Mouse (Mus musculus) intestine, embryonic 15.5 days (tissue): ENCODE results near the gene Pus1. TPM values are rescaled to one million over a fixed set of nuclear protein-coding genes. Genes with fewer than 3 reads are reported as not detected.
"Not testable (repeated sequence)": the region's sequence is repeated elsewhere in the genome, so short reads cannot be mapped to it uniquely, and the experiment has no call there.

Experiments
- ATAC-seq: fragments of 200-750 bp; cut with Nextera tagmentation; 2 replicates; pipeline ENCODE4 v1.8.0; 2017; ENCODE audit warnings: moderate TSS enrichment, moderate library complexity
- H3K27ac ChIP-seq: fragments of 300-500 bp; sonication (generic); 2 replicates; pipeline ENCODE4 v1.5.1; 2015; ENCODE audit warnings: mild to moderate bottlenecking, inconsistent platforms
- H3K27me3 ChIP-seq: fragments of 300-500 bp; sonication (generic); replicated peaks from 2 replicates; pipeline ENCODE4 v1.6.1; 2015; ENCODE audit warnings: inconsistent platforms
- H3K36me3 ChIP-seq: fragments of 300-500 bp; sonication (generic); 2 replicates; pipeline ENCODE4 v1.6.1; 2015; ENCODE audit warnings: inconsistent platforms
- H3K4me1 ChIP-seq: fragments of 300-500 bp; sonication (generic); replicated peaks from 2 replicates; pipeline ENCODE4 v1.6.1; 2015; ENCODE audit warnings: inconsistent platforms
- H3K4me2 ChIP-seq: fragments of 300-500 bp; sonication (generic); replicated peaks from 2 replicates; pipeline ENCODE4 v1.6.1; 2015; ENCODE audit warnings: mild to moderate bottlenecking, inconsistent platforms
- H3K4me3 ChIP-seq: fragments of 300-500 bp; sonication (generic); replicated peaks from 2 replicates; pipeline ENCODE4 v1.5.1; 2015; ENCODE audit warnings: inconsistent platforms
- H3K9ac ChIP-seq: fragments of 300-500 bp; sonication (generic); 2 replicates; pipeline ENCODE4 v1.6.1; 2015; ENCODE audit warnings: inconsistent platforms
- H3K9me3 ChIP-seq: fragments of 300-500 bp; sonication (generic); 2 replicates; pipeline ENCODE4 v1.6.1; 2016; ENCODE audit warnings: inconsistent platforms
- WGBS: fragments of 180-500 bp; shearing (Covaris S2); methylation state at CpG from one replicate; pipeline ENCODE4 v1.1.7; 2015; 5-methylcytosine and 5-hydroxymethylcytosine counted together
- polyA plus RNA-seq: library from polyadenylated mRNA; unstranded; fragments of >200 nt; fragmentation: Nextera tagmentation; extraction: Ambion mirVana; gene quantifications from 2 replicates; pipeline ENCODE4 v1.2.1, GENCODE M21; 2015

Pus1 gene
- polyA plus RNA-seq, 1 experiment from 2014 or later: 64.1 TPM

GRCm38 (mm10) chr5:110779276-110779997 is 1.0 kb downstream of the Pus1 start:
- 13% methylated on average over 15 of the region's 15 CpGs for WGBS
- H3K9ac ChIP-seq: peak overlapping the region; percentile 83
- peaks cover 18% of the 10 kb centered on the region for H3K36me3 ChIP-seq
- H3K27me3 ChIP-seq: no peaks in the 10 kb centered on the region
- no peaks in the 10 kb centered on the region for H3K9me3 ChIP-seq
- ATAC-seq: no peak
- peak overlapping the region; percentile 70; the same call in 1 of the 2 replicates for H3K27ac ChIP-seq
- peaks cover 8% of the 10 kb centered on the region for H3K4me1 ChIP-seq
- H3K4me3 ChIP-seq: peak overlapping the region; percentile 84
- H3K4me2 ChIP-seq: peak overlapping the region; percentile 74

DNA sequence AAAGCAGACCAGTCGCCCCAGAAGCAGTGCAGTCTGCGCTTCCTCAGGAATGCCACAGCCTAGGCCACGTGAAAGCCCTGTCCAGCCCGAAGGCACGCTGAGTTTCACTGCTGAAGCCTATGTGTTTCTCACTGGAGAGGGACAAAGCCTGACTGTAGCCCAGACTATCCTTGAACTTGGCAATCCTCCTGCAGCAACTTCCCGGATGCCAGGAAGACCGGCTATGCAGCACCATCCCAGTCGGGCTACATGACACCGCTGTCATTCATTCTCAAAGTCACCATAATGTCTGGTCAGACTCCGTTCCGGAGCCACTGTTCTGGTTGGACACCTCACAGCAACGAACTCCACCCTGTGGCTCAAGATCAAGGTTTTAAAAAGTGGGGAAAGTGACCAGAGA is 2.2 kb downstream of the Pus1 start:
- Histone ChIP-seq H3K27me3 (no peaks in the 10 kb centered on the region), H3K4me2 (no peak overlapping the region), H3K27ac (no peak overlapping the region), H3K4me3 (no peak overlapping the region), H3K36me3 (peaks cover 25% of the 10 kb centered on the region), H3K9me3 (no peaks in the 10 kb centered on the region), H3K9ac (peak overlapping the region; percentile 8; the same call in 1 of the 2 replicates), H3K4me1 (peaks cover 8% of the 10 kb centered on the region)
- no peak for ATAC-seq
- WGBS: 91% methylated on average over 12 of the region's 12 CpGs

DNA sequence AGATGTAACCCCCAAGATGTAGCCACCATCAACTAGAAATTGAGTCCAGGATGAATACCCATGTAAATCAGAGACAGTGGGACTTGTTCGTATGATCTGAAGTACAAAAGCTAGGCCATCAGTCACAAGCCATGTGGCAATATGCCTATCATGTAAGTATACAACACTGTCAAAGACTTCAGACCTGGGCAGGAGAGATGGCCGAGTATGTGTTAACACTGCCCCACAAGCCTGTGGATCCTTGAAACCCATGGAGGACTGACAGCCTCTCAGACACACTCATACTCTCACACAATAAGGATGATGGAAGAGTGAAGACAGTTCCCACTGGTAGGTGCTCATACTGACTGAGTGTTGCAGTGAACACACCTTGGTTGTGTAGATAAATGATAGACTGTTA is 4.3 kb downstream of the Pus1 start:
- Histone ChIP-seq H3K4me2 (no peak overlapping the region), H3K9ac (no peak overlapping the region), H3K9me3 (no peaks in the 10 kb centered on the region), H3K27me3 (no peaks in the 10 kb centered on the region), H3K27ac (no peak overlapping the region), H3K4me3 (no peak overlapping the region), H3K4me1 (peaks cover 6% of the 10 kb centered on the region), H3K36me3 (peaks cover 25% of the 10 kb centered on the region)
- 87% methylated on average over 2 of the region's 2 CpGs for WGBS
- ATAC-seq: no peak

DNA sequence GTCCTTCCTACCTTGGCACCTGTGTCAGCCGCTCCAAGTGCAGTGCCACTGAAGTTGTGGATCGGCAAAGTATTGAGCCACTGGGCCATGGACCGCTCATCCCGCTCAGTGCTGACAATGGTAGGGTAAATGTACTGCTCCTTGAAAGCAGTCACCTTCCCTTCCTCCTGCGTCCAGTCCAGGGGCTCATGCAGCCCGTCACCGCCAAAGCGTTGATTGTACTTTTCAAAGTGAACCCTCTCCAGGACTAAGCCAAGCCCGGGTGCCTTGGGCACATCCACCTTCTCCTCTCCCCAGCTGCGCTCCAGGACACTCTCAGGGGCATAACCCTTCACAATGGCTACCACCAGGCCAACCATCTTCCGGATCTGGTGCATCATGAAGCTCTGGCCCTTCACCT is 5.9 kb downstream of the Pus1 start:
- 94% methylated on average over 11 of the region's 11 CpGs for WGBS
- H3K36me3 ChIP-seq: peaks cover 25% of the 10 kb centered on the region

DNA sequence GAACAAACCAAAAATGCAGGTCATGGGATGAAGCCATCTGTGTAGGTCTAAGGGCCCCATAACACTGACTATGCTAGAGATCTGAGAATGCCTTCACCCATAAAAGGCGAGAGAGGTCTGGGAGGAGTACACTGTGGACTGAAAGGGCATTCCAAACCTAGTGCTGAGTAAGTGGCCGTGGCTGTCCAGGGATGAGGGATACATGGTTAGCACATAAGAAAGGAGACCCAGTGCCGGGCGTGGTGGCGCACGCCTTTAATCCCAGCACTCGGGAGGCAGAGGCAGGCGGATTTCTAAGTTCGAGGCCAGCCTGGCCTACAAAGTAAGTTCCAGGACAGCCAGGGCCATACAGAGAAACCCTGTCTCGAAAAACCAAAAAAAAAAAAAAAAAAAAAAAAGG is 7.5 kb downstream of the Pus1 start:
- ATAC-seq, H3K27ac ChIP-seq, H3K4me3 ChIP-seq, H3K27me3 ChIP-seq, H3K4me2 ChIP-seq, H3K9ac ChIP-seq, H3K9me3 ChIP-seq: not testable (repeated sequence)
- peaks cover 10% of the 10 kb centered on the region for H3K4me1 ChIP-seq
- WGBS: 96% methylated on average over 10 of the region's 10 CpGs
- peaks cover 25% of the 10 kb centered on the region for H3K36me3 ChIP-seq

More for the DNA sequence above, 5.9 kb downstream of the Pus1 start:
- Histone ChIP-seq H3K27me3 (no peaks in the 10 kb centered on the region), H3K9ac (no peak overlapping the region), H3K27ac (no peak overlapping the region), H3K9me3 (no peaks in the 10 kb centered on the region), H3K4me3 (no peak overlapping the region), H3K4me2 (no peak overlapping the region), H3K4me1 (peaks cover 4% of the 10 kb centered on the region)
- no peak for ATAC-seq

DNA sequence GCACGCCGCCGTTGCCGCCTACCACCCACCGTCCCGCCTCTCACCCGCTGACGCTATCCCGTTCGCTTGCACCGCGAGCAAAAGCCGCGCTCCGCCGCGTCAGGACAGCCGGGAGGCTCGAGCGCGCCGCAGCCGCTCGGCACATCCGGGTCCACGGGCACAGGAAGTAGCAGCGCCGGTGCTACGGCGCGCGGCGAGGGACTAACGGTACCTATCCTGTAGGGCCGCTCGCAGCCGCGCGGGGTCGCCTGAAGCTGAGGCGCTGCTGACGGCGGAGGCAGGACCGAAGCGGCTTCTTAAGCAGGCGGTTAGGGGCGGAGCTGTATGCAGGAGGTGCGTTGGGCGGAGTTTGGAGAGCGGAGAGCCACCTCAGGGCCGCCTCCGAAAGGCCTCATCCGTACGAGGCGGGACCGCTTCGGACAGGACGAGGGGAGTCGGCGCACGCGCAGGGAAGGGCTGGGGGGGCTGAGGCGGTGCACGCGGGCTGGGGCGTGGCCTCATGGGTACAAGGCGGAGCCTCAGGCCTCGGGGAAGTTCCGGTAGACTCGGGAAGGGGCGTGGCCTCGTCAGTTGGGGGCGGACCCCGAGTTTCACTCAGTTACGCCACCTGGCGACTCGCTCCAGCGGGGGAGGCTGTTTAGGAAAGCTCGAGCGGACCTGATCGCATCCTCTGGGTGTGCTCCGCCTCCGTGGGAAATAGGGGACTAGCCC is 9.9 kb downstream of the Pus1 start, which contains the start of gene Ep400:
Ep400 (minus strand) TSS at position 270 of the 711 bp plus-strand sequence.
- WGBS: under 1% methylated on average over 83 of the region's 83 CpGs
- H3K4me3 ChIP-seq: peak within 1 kb of the TSS; percentile 86
- peak within 1 kb of the TSS; percentile 55 for H3K4me2 ChIP-seq
- H3K27me3 ChIP-seq: no peaks in the 10 kb centered on the region
- H3K36me3 ChIP-seq: peaks cover 18% of the 10 kb centered on the region
- H3K9ac ChIP-seq: peak within 1 kb of the TSS; percentile 96
- ATAC-seq: peak; percentile 98
- peak within 1 kb of the TSS; percentile 97 for H3K27ac ChIP-seq
- peaks cover 10% of the 10 kb centered on the region for H3K4me1 ChIP-seq
- no peaks in the 10 kb centered on the region for H3K9me3 ChIP-seq

DNA sequence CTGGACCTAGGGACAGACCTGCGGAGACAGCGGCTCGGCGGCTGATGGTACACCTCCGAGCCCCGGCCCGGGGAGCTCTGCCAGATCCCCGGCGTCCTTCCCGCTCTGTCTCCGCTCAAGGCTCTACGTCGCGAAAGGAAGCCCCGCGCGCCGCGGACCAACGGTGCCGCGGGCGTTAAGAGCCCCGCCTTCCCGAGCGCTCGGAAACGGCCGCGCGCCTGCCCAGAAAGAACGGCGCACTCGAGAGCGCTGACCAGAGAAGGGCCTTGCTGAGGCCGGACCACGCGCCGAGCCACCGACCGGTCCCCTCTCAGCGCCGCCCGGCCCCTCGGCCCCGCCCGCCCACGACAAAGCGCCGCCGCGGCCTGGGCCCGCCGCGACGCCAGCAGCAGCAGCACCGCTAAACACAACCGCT is 10.4 kb downstream of the Pus1 start:
- ATAC-seq: peak; percentile 72
- H3K27me3 ChIP-seq: no peaks in the 10 kb centered on the region
- H3K36me3 ChIP-seq: peaks cover 13% of the 10 kb centered on the region
- H3K4me1 ChIP-seq: peaks cover 10% of the 10 kb centered on the region
- H3K9ac ChIP-seq: peak overlapping the region; percentile 96
- WGBS: 0% methylated on average over 53 of the region's 58 CpGs
- H3K27ac ChIP-seq: peak overlapping the region; percentile 97
- H3K9me3 ChIP-seq: no peaks in the 10 kb centered on the region
- peak overlapping the region; percentile 86 for H3K4me3 ChIP-seq
- H3K4me2 ChIP-seq: peak overlapping the region; percentile 55

DNA sequence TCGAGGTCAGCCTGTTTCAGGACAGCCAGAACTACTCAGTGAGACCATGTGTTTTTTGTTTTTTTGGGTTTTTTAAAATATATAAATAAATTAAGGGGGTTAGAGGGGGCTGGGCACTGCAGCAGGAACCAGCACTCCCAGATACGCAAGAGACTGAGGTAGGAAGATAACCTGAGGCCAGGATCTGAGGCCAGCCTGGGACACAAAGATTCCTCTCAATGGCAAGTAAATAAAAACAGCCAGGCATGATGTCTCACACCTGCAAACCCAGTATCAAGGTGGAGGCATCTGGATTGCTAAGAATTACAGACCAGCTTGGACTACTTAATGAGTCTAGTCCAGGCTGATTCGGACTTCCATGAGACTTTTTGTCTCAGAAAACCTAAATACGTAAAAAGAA is 11.2 kb downstream of the Pus1 start:
- no peaks in the 10 kb centered on the region for H3K27me3 ChIP-seq
- H3K27ac ChIP-seq: no peak overlapping the region
- peaks cover 10% of the 10 kb centered on the region for H3K4me1 ChIP-seq
- peak overlapping the region; percentile 55 for H3K4me2 ChIP-seq
- ATAC-seq: no peak
- 54% methylated on average over 4 of the region's 4 CpGs for WGBS
- H3K9me3 ChIP-seq: no peaks in the 10 kb centered on the region
- peak overlapping the region; percentile 96 for H3K9ac ChIP-seq
- peaks cover 6% of the 10 kb centered on the region for H3K36me3 ChIP-seq
- H3K4me3 ChIP-seq: peak overlapping the region; percentile 86

GRCm38 (mm10) chr5:110763890-110764289 is 16.6 kb downstream of the Pus1 start:
- H3K9ac ChIP-seq: no peak overlapping the region
- WGBS: 94% methylated on average over 8 of the region's 8 CpGs
- no peak overlapping the region for H3K4me3 ChIP-seq
- no peaks in the 10 kb centered on the region for H3K27me3 ChIP-seq
- H3K4me2 ChIP-seq: no peak overlapping the region
- 0 out of 2 replicates have a peak, but pooled peaks cover 5% of the 10 kb centered on the region for H3K4me1 ChIP-seq
- H3K9me3 ChIP-seq: no peaks in the 10 kb centered on the region
- no peak for ATAC-seq
- H3K27ac ChIP-seq: no peak overlapping the region
- H3K36me3 ChIP-seq: no peaks in the 10 kb centered on the region

DNA sequence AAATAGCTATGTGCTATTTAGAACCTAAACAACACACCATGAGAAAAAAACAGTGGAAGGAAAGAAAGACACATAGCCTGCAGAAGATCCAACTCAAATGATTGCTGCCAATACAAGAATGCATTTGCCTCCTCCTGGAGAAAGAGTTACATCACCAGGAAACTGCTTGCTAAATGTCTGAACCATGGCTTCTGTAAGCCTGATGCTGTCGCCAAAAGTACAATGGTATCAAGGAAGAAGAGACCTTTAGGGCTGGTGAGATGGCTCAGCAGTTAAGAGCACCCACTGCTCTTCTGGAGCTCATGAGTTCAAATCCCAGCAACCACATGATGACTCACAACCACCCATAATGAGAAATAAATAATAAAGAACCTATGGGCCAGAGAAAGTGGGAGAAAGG is 35.4 kb downstream of the Pus1 start:
- no peak for ATAC-seq
- Histone ChIP-seq H3K27ac (no peak overlapping the region), H3K4me2 (no peak overlapping the region), H3K36me3 (no peaks in the 10 kb centered on the region), H3K4me3 (no peak overlapping the region), H3K27me3 (no peaks in the 10 kb centered on the region), H3K9me3 (no peaks in the 10 kb centered on the region), H3K4me1 (no peaks in the 10 kb centered on the region), H3K9ac (no peak overlapping the region)
- 75% methylated on average over 1 of the region's 1 CpGs for WGBS

GRCm38 (mm10) chr5:110739496-110740275 is 40.8 kb downstream of the Pus1 start:
- Histone ChIP-seq H3K27me3 (no peaks in the 10 kb centered on the region), H3K4me2 (no peak overlapping the region), H3K4me1 (no peaks in the 10 kb centered on the region), H3K9me3 (no peaks in the 10 kb centered on the region), H3K36me3 (peaks cover 34% of the 10 kb centered on the region), H3K4me3 (no peak overlapping the region), H3K27ac (no peak overlapping the region), H3K9ac (no peak overlapping the region)
- no peak for ATAC-seq
- 91% methylated on average over 7 of the region's 7 CpGs for WGBS

DNA sequence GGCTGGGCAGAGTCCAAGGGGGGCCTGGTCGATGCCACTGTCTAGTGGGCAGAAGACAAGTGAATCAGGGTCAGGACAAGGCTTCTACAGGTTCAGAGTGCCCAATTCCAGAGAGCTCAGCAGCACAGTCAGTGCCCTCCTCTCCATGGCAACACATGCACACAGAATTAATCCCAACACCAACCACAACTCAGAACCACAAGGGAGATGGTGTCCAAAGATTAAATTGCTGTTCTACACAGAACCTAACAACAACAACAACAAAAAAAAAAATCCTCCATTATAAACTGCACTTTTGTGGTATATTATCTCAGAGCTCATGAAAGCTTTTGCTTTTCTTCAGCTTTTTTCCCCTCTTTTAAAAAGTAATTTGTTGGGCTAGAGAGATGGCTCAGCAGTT is 44.9 kb downstream of the Pus1 start:
- H3K4me2 ChIP-seq: no peak overlapping the region
- H3K27me3 ChIP-seq: no peaks in the 10 kb centered on the region
- WGBS: 88% methylated on average over 1 of the region's 1 CpGs
- no peak overlapping the region for H3K4me3 ChIP-seq
- H3K27ac ChIP-seq: no peak overlapping the region
- no peaks in the 10 kb centered on the region for H3K9me3 ChIP-seq
- peaks cover 54% of the 10 kb centered on the region for H3K36me3 ChIP-seq
- H3K4me1 ChIP-seq: no peaks in the 10 kb centered on the region
- no peak for ATAC-seq
- H3K9ac ChIP-seq: no peak overlapping the region
